Mouse (Mus musculus) heart, embryonic 12.5 days (tissue): Measurements from ENCODE around the gene Hacd4. TPM values are rescaled to one million over a fixed set of nuclear protein-coding genes. Genes with fewer than 3 reads are reported as not detected.

Experiments used
- ATAC-seq: fragments of 200-750 bp; cut with Nextera tagmentation; 2 replicates; pipeline ENCODE4 v1.8.0; 2017; ENCODE audit warnings: moderate TSS enrichment, moderate library complexity; ENCODE audit not compliant: insufficient number of reproducible peaks, low FRiP score
- H3K27ac ChIP-seq: fragments of 300-500 bp; sonication (generic); 2 replicates; pipeline ENCODE4 v1.5.1; 2016; ENCODE audit warnings: mild to moderate bottlenecking, moderate library complexity; ENCODE audit not compliant: poor library complexity, severe bottlenecking
- H3K27me3 ChIP-seq: fragments of 300-500 bp; sonication (generic); replicated peaks from 2 replicates; pipeline ENCODE4 v1.6.1; 2016; ENCODE audit warnings: mild to moderate bottlenecking, moderate library complexity
- H3K36me3 ChIP-seq: fragments of 300-500 bp; sonication (generic); 2 replicates; pipeline ENCODE4 v1.6.1; 2016; ENCODE audit warnings: mild to moderate bottlenecking, moderate library complexity
- H3K4me1 ChIP-seq: fragments of 300-500 bp; sonication (generic); replicated peaks from 2 replicates; pipeline ENCODE4 v1.6.1; 2016; ENCODE audit warnings: mild to moderate bottlenecking
- H3K4me2 ChIP-seq: fragments of 300-500 bp; sonication (generic); 2 replicates; pipeline ENCODE4 v1.6.1; 2016; ENCODE audit warnings: mild to moderate bottlenecking, moderate library complexity
- H3K4me3 ChIP-seq: fragments of 300-500 bp; sonication (generic); 2 replicates; pipeline ENCODE4 v1.5.1; 2016; ENCODE audit warnings: mild to moderate bottlenecking
- H3K9ac ChIP-seq: fragments of 300-500 bp; sonication (generic); 2 replicates; pipeline ENCODE4 v1.6.1; 2016; ENCODE audit warnings: mild to moderate bottlenecking, moderate library complexity
- H3K9me3 ChIP-seq: fragments of 300-500 bp; sonication (generic); replicated peaks from 2 replicates; pipeline ENCODE4 v1.6.1; 2016; ENCODE audit warnings: mild to moderate bottlenecking, moderate library complexity
- WGBS: fragments of 180-500 bp; shearing (Covaris S2); methylation state at CpG from one replicate; pipeline ENCODE4 v1.1.7; 2016; 5-methylcytosine and 5-hydroxymethylcytosine counted together
- polyA plus RNA-seq: library from polyadenylated mRNA; unstranded; fragments of >200 nt; fragmentation: Nextera tagmentation; extraction: Ambion mirVana; gene quantifications from 2 replicates; pipeline ENCODE4 v1.2.1, GENCODE M21; 2016

Gene Hacd4
- polyA plus RNA-seq, 1 experiment from 2014 or later, result 8.8 TPM

DNA sequence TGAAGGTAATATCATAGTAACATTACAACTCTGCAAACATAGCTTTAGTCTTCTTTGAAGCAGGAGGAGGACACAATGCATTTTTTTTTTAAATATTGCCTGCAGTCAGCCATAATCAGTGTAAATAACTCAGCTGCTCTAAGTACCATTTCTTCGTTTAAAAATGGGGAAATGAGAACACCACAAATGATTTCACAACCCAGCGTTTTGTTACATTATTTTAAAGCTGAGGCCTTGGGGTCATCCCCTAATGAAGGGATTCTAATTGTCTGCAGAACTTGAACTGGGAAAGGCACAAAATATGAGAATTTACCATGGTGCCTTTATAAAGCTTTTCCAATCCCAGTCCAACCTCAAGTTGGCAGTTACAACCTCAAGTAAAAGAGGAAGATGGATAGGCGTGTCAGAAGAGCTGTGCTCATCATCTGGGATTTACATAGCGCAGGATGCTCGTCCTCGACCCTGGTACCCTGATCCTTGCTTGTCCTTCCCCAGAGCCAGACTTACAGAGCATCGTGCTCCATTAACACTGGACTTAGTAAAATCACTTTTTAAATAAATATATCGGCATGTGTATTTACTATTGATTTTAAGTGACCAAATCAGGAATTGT, 6.2 kb downstream of the Hacd4 start:
- ATAC-seq, result no peak
- no peak overlapping the region for H3K4me3 ChIP-seq
- no peaks in the 10 kb centered on the region for H3K27me3 ChIP-seq
- H3K4me1 ChIP-seq, result no peaks in the 10 kb centered on the region
- H3K9ac ChIP-seq, result no peak overlapping the region
- no peak overlapping the region for H3K4me2 ChIP-seq
- H3K27ac ChIP-seq, result no peak overlapping the region
- no peaks in the 10 kb centered on the region for H3K9me3 ChIP-seq
- WGBS, result 80% methylated on average over 8 of the region's 8 CpGs
- no peaks in the 10 kb centered on the region for H3K36me3 ChIP-seq

DNA sequence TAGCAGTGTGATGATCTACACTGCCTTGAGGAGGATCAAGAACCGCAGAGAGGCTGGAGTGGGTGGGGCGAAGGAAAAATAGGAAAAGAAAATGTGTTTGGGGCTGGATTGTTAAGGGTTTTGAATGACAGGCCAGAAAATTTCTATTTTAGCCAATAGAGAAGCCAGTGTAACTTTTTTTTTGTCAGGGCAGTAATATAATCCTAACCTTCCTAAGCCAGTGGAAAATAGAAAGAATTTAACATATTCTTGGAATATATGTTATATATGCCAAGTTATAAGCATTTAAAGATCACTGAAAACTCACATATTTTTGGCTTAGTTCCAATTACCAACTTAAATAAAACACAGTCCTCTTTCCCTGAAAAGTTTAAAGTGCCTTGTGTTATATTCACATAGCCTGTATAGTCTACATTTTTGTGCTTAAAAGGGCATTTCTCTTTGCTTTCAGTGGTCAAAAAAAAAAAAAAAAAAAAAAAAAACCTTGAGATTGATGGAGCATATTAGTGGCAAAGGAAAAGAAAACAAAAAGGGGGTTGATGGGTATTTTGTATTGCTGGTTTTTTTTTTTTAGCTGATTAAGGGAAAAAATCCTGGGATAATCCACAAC, 11.0 kb downstream of the Hacd4 start:
- ATAC-seq, result no peak
- Histone ChIP-seq H3K27ac (no peak overlapping the region), H3K27me3 (no peaks in the 10 kb centered on the region), H3K4me2 (no peak overlapping the region), H3K9ac (no peak overlapping the region), H3K4me1 (no peaks in the 10 kb centered on the region), H3K36me3 (no peaks in the 10 kb centered on the region), H3K9me3 (no peaks in the 10 kb centered on the region), H3K4me3 (no peak overlapping the region)
- WGBS, result 91% methylated on average over 2 of the region's 2 CpGs

- ATAC-seq, result no peak
- Histone ChIP-seq H3K9ac (no peak overlapping the region), H3K27me3 (no peaks in the 10 kb centered on the region), H3K36me3 (no peaks in the 10 kb centered on the region), H3K4me3 (no peak overlapping the region), H3K4me1 (no peaks in the 10 kb centered on the region), H3K27ac (no peak overlapping the region), H3K4me2 (no peak overlapping the region), H3K9me3 (no peaks in the 10 kb centered on the region)
Measured at GRCm38 (mm10) chr4:88424563-88424962, 14.2 kb downstream of the Hacd4 start.

- Histone ChIP-seq H3K27ac (no peak overlapping the region), H3K4me2 (no peak overlapping the region), H3K27me3 (no peaks in the 10 kb centered on the region), H3K4me1 (peaks cover 4% of the 10 kb centered on the region), H3K9me3 (no peaks in the 10 kb centered on the region), H3K36me3 (peaks cover 4% of the 10 kb centered on the region; the same call in 1 of the 2 replicates), H3K4me3 (no peak overlapping the region), H3K9ac (no peak overlapping the region)
- WGBS, result 91% methylated on average over 5 of the region's 5 CpGs
- ATAC-seq, result no peak
Measured at GRCm38 (mm10) chr4:88419378-88419777, 19.4 kb downstream of the Hacd4 start.

GRCm38 (mm10) chr4:88415017-88415416, 23.7 kb downstream of the Hacd4 start:
- WGBS, result 42% methylated on average over 2 of the region's 2 CpGs
- no peak overlapping the region for H3K4me3 ChIP-seq
- no peak overlapping the region for H3K9ac ChIP-seq
- H3K4me2 ChIP-seq, result no peak overlapping the region
- no peak for ATAC-seq
- no peaks in the 10 kb centered on the region for H3K27me3 ChIP-seq
- no peak overlapping the region for H3K27ac ChIP-seq
- no peaks in the 10 kb centered on the region for H3K9me3 ChIP-seq
- peaks cover 10% of the 10 kb centered on the region; the same call in 1 of the 2 replicates for H3K36me3 ChIP-seq
- peaks cover 4% of the 10 kb centered on the region for H3K4me1 ChIP-seq

DNA sequence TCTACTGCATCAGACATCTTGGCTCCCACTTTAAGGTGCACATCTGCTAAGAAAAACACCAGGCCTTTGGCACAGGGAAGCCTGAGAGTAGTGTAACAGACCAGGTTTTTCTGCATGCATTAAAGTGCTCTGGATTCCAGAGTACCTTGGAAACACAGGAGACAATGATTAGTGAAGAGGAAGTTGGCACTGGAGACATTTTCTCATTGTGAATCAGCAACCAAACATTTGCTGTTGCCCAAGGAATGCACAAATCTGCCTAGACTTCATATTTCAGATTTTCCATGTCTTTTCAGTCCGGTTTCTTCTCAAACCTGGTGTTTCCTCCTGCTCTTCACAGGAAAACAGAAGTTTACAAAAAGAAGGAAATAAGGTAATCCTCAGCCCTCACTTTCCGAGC, 26.4 kb downstream of the Hacd4 start:
- ATAC-seq, result no peak

GRCm38 (mm10) chr4:88409279-88409678, 29.4 kb downstream of the Hacd4 start:
- Histone ChIP-seq H3K9ac (no peak overlapping the region), H3K27me3 (no peaks in the 10 kb centered on the region), H3K9me3 (no peaks in the 10 kb centered on the region), H3K36me3 (0 out of 2 replicates have a peak, but pooled peaks cover 14% of the 10 kb centered on the region), H3K4me2 (no peak overlapping the region), H3K27ac (no peak overlapping the region), H3K4me1 (peaks cover 7% of the 10 kb centered on the region), H3K4me3 (no peak overlapping the region)
- ATAC-seq, result no peak
- WGBS, result 87% methylated on average over 4 of the region's 4 CpGs

More for the DNA sequence above, 26.4 kb downstream of the Hacd4 start:
- no peaks in the 10 kb centered on the region for H3K9me3 ChIP-seq
- H3K4me2 ChIP-seq, result no peak overlapping the region
- H3K4me1 ChIP-seq, result peaks cover 5% of the 10 kb centered on the region
- 0 out of 2 replicates have a peak, but pooled peaks cover 14% of the 10 kb centered on the region for H3K36me3 ChIP-seq
- 66% methylated on average over 2 of the region's 2 CpGs for WGBS
- no peak overlapping the region for H3K4me3 ChIP-seq
- no peak overlapping the region for H3K9ac ChIP-seq
- no peak overlapping the region for H3K27ac ChIP-seq
- H3K27me3 ChIP-seq, result no peaks in the 10 kb centered on the region

DNA sequence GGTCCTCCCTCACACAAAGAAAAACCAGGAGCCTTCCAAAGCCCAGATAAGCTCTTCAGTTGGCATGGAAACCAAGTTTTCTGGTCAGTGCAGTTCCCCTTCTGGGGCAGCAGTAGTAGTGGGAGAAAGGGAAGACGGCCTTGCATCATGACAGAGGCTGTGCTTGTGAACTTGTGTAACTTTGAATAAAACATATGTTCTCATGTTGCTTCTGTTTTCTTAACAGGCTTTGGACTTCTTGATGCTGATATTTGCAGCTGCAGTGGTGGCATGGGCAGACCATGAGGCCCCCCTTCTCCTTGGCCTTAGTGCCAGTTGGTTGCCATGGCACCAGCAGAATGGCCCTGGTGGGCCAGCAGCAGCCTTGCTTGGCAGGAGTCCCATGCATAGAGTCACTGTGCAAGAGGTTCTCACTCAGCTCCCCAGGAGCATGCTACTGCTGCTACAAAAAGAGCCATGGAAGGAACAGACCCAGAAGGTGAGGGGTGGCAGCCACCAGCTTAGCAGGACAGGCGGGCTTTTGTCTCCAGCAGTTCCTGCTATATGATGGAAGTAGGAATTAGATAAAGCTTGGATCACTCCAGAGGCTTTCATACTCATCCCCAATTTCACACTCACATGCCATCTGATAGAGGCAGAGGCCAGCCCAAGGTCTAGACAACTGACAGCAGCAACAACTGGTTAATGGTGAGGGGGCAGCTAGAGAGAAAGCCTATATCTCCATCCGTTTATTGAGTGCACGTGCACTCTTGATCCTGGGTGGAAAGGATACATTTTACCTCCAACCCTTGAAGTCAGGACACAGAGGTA, 31.6 kb downstream of the Hacd4 start:
- Histone ChIP-seq H3K4me2 (no peak overlapping the region), H3K4me1 (peaks cover 7% of the 10 kb centered on the region; the same call in 1 of the 2 replicates), H3K27ac (no peak overlapping the region), H3K4me3 (no peak overlapping the region), H3K36me3 (0 out of 2 replicates have a peak, but pooled peaks cover 7% of the 10 kb centered on the region), H3K27me3 (no peaks in the 10 kb centered on the region), H3K9me3 (no peaks in the 10 kb centered on the region), H3K9ac (no peak overlapping the region)
- ATAC-seq, result 0 out of 2 replicates have a peak, but pooled peaks have one; percentile 9
- WGBS, result 74% methylated on average over 4 of the region's 4 CpGs

GRCm38 (mm10) chr4:88402884-88403283, 35.8 kb downstream of the Hacd4 start:
- WGBS, result 86% methylated on average over 6 of the region's 6 CpGs

GRCm38 (mm10) chr4:88400992-88401313, 37.8 kb downstream of the Hacd4 start:
- ATAC-seq, result no peak
- Histone ChIP-seq H3K4me2 (no peak overlapping the region), H3K9me3 (no peaks in the 10 kb centered on the region), H3K4me3 (no peak overlapping the region), H3K36me3 (no peaks in the 10 kb centered on the region), H3K9ac (no peak overlapping the region), H3K4me1 (no peaks in the 10 kb centered on the region), H3K27ac (no peak overlapping the region), H3K27me3 (no peaks in the 10 kb centered on the region)
- 87% methylated on average over 7 of the region's 7 CpGs for WGBS

More at GRCm38 (mm10) chr4:88402884-88403283, 35.8 kb downstream of the Hacd4 start:
- peaks cover 7% of the 10 kb centered on the region; the same call in 1 of the 2 replicates for H3K4me1 ChIP-seq
- ATAC-seq, result no peak
- H3K36me3 ChIP-seq, result 0 out of 2 replicates have a peak, but pooled peaks cover 5% of the 10 kb centered on the region
- no peak overlapping the region for H3K9ac ChIP-seq
- no peaks in the 10 kb centered on the region for H3K27me3 ChIP-seq
- H3K4me3 ChIP-seq, result no peak overlapping the region
- no peak overlapping the region for H3K27ac ChIP-seq
- no peaks in the 10 kb centered on the region for H3K9me3 ChIP-seq
- no peak overlapping the region for H3K4me2 ChIP-seq

- H3K36me3 ChIP-seq, result no peaks in the 10 kb centered on the region
- 75% methylated on average over 9 of the region's 9 CpGs for WGBS
- H3K27ac ChIP-seq, result no peak overlapping the region
- no peaks in the 10 kb centered on the region for H3K9me3 ChIP-seq
- H3K4me1 ChIP-seq, result no peaks in the 10 kb centered on the region
- no peak overlapping the region for H3K9ac ChIP-seq
- H3K4me3 ChIP-seq, result no peak overlapping the region
- H3K27me3 ChIP-seq, result no peaks in the 10 kb centered on the region
- no peak for ATAC-seq
- H3K4me2 ChIP-seq, result no peak overlapping the region
Measured at GRCm38 (mm10) chr4:88400302-88400991, 38.3 kb downstream of the Hacd4 start.
